Mouse (Mus musculus): Measurements from ENCODE around the gene Polq. TPM values are rescaled to one million over a fixed set of nuclear protein-coding genes. Genes with fewer than 3 reads are reported as not detected.

Gene Polq
- total and polyA plus RNA-seq, 3 experiments, result 19.1 to 27.0 (median 23.6) TPM

DNA sequence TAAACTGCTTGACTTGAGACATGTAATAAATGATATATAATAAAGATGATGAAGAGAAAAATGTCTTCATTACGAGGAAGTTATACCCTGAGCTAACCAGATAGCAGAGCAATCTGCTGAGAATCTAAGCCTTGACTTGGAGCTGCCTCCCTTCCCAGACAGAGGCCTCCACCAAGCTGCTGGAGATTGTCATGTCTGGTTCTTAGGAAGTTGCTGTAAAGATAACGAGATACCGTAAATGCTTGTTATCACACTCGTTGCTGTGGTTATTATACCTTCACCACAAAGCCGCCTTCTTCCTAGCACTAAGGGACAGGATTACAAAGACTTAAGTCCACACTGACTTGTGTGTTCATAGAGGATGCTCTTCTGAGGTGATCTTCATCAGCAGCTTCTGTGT is 60.8 kb downstream of the Polq start:
- H3K36me3 ChIP-seq (replicated peaks in 1 of 2; ENCODE audit: control insufficient read depth in 1 of 2, insufficient read depth in 1 of 2, low read length in 1 of 2), result peaks cover 37 to 69% of the 10 kb centered on the region in 2 experiments
- H3K27ac ChIP-seq (ENCODE audit: insufficient read depth, low read depth), result no peak overlapping the region
- H3K9me3 ChIP-seq (replicated peaks; ENCODE audit: low read length), result no peaks in the 10 kb centered on the region
- in situ Hi-C loops (cut with MboI; ENCODE audit: low pct_ligation_motif_present, low pct_unique_long_range_greater_than_20kb, low sequenced_read_pairs) (no loop called here), dilution Hi-C loops (cut with MboI; ENCODE audit: extremely low pct_ligation_motif_present, extremely low pct_unique_long_range_greater_than_20kb, low sequenced_read_pairs) (no loop called here)
- H3K79me2 ChIP-seq (replicated peaks; ENCODE audit: control insufficient read depth, extremely low read depth, insufficient read depth, poor library complexity, severe bottlenecking), result no peaks in the 10 kb centered on the region
- no peak overlapping the region for H3K9ac ChIP-seq (ENCODE audit: insufficient read depth, low read depth)
- no peaks in the 10 kb centered on the region for H3K27me3 ChIP-seq (replicated peaks)
- H3K4me1 ChIP-seq (ENCODE audit: control insufficient read depth in 1 of 2, insufficient read depth in 2 of 2), result no peaks in the 10 kb centered on the region
- TF ChIP-seq ELF1 (IDR thresholded peaks at IDR 0.05; ENCODE audit: low read depth, low read length) (no peak), USF1 (IDR thresholded peaks at IDR 0.05; ENCODE audit: low read depth, low read length) (no peak), CHD2 (IDR thresholded peaks at IDR 0.05; ENCODE audit: low read length) (no peak), KAT2A (IDR thresholded peaks at IDR 0.05; ENCODE audit: insufficient replicate concordance, low read length) (no peak), MAZ (IDR thresholded peaks at IDR 0.05; ENCODE audit: low read depth, low read length) (no peak), CHD1 (IDR thresholded peaks at IDR 0.05; ENCODE audit: low read depth, low read length) (no peak)
- DNase-seq (ENCODE audit: extremely low read depth), result no peak
- H3K4me3 ChIP-seq (replicated peaks in 1 of 3; ENCODE audit: low read depth in 2 of 3, low read length in 2 of 3, poor library complexity in 1 of 3), result no peak overlapping the region
- H3K4me2 ChIP-seq (ENCODE audit: insufficient read depth, low read depth, poor library complexity, severe bottlenecking), result no peak overlapping the region

DNA sequence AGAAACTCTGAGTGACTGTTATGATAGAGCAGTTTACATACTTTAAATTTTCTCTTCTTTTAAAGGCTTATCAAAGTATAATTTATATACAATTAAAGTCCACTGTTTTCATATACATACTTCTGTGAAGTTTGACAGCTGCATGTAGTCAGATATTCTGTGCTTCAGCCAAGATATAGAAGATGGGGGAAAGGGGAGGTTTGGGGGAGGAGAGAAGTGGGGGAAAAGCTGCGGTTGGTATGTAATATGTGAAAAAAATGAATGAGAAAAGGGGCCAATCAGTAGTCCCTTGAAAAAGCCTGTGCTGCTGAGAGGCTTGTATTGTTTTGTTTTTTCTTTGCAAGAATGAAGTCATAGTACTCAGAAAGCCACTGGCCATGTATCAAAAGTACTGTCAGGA is 78.1 kb downstream of the Polq start:
- DNase-seq (ENCODE audit: extremely low read depth), result no peak
- no peak overlapping the region for H3K27ac ChIP-seq (ENCODE audit: insufficient read depth, low read depth)
- H3K4me2 ChIP-seq (ENCODE audit: insufficient read depth, low read depth, poor library complexity, severe bottlenecking), result no peak overlapping the region
- dilution Hi-C loops (cut with MboI; ENCODE audit: extremely low pct_ligation_motif_present, extremely low pct_unique_long_range_greater_than_20kb, low sequenced_read_pairs) (no loop called here), in situ Hi-C loops (cut with MboI; ENCODE audit: low pct_ligation_motif_present, low pct_unique_long_range_greater_than_20kb, low sequenced_read_pairs) (no loop called here)
- peaks cover 8 to 16% of the 10 kb centered on the region in 2 experiments; a peak in 3 of 4 replicates for H3K4me1 ChIP-seq (ENCODE audit: control insufficient read depth in 1 of 2, insufficient read depth in 2 of 2)
- TF ChIP-seq GABPA (IDR thresholded peaks at IDR 0.05; ENCODE audit: insufficient replicate concordance, low read depth, low read length) (no peak), ZKSCAN1 (IDR thresholded peaks at IDR 0.05; ENCODE audit: borderline replicate concordance, low read depth, low read length) (no peak), KAT2A (IDR thresholded peaks at IDR 0.05; ENCODE audit: insufficient replicate concordance, low read length) (no peak)
- H3K9ac ChIP-seq (ENCODE audit: insufficient read depth, low read depth), result no peak overlapping the region
- no peaks in the 10 kb centered on the region for H3K9me3 ChIP-seq (replicated peaks; ENCODE audit: low read length)
- peaks cover 39 to 89% of the 10 kb centered on the region in 2 experiments for H3K36me3 ChIP-seq (replicated peaks in 1 of 2; ENCODE audit: control insufficient read depth in 1 of 2, insufficient read depth in 1 of 2, low read length in 1 of 2)
- H3K27me3 ChIP-seq (replicated peaks), result no peaks in the 10 kb centered on the region
- H3K79me2 ChIP-seq (replicated peaks; ENCODE audit: control insufficient read depth, extremely low read depth, insufficient read depth, poor library complexity, severe bottlenecking), result no peaks in the 10 kb centered on the region
- no peak overlapping the region for H3K4me3 ChIP-seq (replicated peaks in 1 of 3; ENCODE audit: low read depth in 2 of 3, low read length in 2 of 3, poor library complexity in 1 of 3)

DNA sequence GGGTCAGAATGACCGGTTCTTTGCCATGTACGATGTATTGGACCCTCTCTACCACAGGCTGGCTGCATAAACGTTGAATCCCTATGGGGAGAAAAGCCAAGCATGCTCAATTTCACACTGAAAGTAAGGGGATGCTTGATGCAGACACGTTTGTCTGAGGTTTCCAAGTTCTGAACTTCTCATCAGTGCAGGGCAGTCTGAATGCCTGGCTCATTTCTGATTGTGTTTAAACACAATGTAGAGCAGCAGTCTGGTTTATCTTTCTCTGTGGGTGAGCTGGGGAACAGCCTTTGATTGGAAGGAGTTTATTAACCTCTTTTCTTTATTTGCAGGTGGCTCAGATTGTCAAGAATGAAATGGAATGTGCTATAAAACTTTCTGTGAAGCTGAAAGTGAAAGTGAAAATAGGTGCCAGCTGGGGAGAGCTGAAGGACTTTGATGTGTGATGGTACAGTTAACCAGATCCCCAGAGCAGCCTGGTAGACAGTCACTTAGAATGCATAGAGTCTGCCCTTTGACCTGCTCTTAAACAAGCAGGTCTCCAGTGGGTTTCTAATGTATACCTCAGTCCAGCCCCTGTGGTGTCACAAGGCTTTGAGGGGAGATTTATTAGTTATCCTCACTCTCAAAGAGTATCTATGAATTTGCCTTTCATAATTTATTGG is 82.7 kb downstream of the Polq start:
- Histone ChIP-seq H3K79me2 (replicated peaks; ENCODE audit: control insufficient read depth, extremely low read depth, insufficient read depth, poor library complexity, severe bottlenecking) (no peaks in the 10 kb centered on the region), H3K4me2 (ENCODE audit: insufficient read depth, low read depth, poor library complexity, severe bottlenecking) (peak overlapping the region; percentile 97), H3K36me3 (replicated peaks in 1 of 2; ENCODE audit: control insufficient read depth in 1 of 2, insufficient read depth in 1 of 2, low read length in 1 of 2) (peaks cover 27 to 76% of the 10 kb centered on the region in 2 experiments), H3K27ac (ENCODE audit: insufficient read depth, low read depth) (peak overlapping the region; percentile 43), H3K9me3 (replicated peaks; ENCODE audit: low read length) (no peaks in the 10 kb centered on the region), H3K4me3 (replicated peaks in 1 of 3; ENCODE audit: low read depth in 2 of 3, low read length in 2 of 3, poor library complexity in 1 of 3) (peak overlapping the region in 1 of 3 experiments; percentile 11), H3K27me3 (replicated peaks) (no peaks in the 10 kb centered on the region), H3K9ac (ENCODE audit: insufficient read depth, low read depth) (peak overlapping the region; percentile 75), H3K4me1 (ENCODE audit: control insufficient read depth in 1 of 2, insufficient read depth in 2 of 2) (peaks cover 8 to 20% of the 10 kb centered on the region in 2 experiments; a peak in 3 of 4 replicates)
- TF ChIP-seq ZC3H11A (IDR thresholded peaks at IDR 0.05; ENCODE audit: low read depth, low read length), result no peak
- peak; percentile 72; the same call in 1 of the 2 replicates for TF ChIP-seq EP300 (IDR thresholded peaks at IDR 0.05; ENCODE audit: low read length)
- TF ChIP-seq ETS1 (conservative IDR thresholded peaks at IDR 0.05; ENCODE audit: low read depth, low read length), result peak; percentile 70
- TF ChIP-seq TCF12 (IDR thresholded peaks at IDR 0.05; ENCODE audit: low read depth, low read length), result peak; percentile 41; the same call in 1 of the 2 replicates
- no peak for TF ChIP-seq MAX (IDR thresholded peaks at IDR 0.05; ENCODE audit: low read length)
- no peak for TF ChIP-seq JUN (IDR thresholded peaks at IDR 0.05; ENCODE audit: insufficient read depth, low read depth, low read length)
- TF ChIP-seq IRF4 (IDR thresholded peaks at IDR 0.05; ENCODE audit: low read depth, low read length), result peak; percentile 80
- dilution Hi-C loops (cut with MboI; ENCODE audit: extremely low pct_ligation_motif_present, extremely low pct_unique_long_range_greater_than_20kb, low sequenced_read_pairs) (no loop called here), in situ Hi-C loops (cut with MboI; ENCODE audit: low pct_ligation_motif_present, low pct_unique_long_range_greater_than_20kb, low sequenced_read_pairs) (no loop called here)
- peak; percentile 42 for DNase-seq (ENCODE audit: extremely low read depth)

Data from CH12.LX (cell line).